Mouse (Mus musculus) lung, postnatal 0 days (tissue): ENCODE results near the gene Arl13b.

Experiments
- CTCF ChIP-seq: IDR thresholded peaks from 2 replicates; pipeline ENCODE4 v1.5.1; 2016; ENCODE audit warnings: antibody characterized with exemption, mild to moderate bottlenecking
- EP300 ChIP-seq: IDR thresholded peaks from 2 replicates; pipeline ENCODE4 v1.6.1; 2016; ENCODE audit warnings: antibody characterized with exemption, mild to moderate bottlenecking, control low read depth

DNA sequence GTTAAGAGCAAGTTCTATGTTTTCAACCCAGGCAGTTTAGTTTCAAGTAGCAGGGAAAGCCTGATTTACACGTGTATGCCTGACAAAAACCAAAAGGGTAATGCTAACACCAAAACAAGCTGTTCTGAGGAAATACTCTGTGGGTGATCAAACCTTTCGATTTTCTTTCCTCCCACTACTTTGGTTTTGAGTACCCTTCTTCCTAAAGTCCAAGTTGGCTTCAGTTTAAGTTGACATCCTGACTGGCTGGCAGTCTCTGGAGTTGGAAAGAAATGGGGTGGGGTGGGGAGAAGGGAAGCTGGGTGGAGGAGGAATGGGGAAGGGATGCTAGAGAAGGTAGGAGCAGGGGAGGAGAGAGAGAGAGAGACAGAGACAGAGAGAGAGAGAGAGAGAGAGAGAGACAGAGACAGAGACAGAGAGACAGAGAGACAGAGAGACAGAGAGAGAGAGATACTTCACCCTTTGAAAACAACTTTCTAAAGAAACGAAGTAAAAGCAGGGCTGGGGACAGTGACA is 6.8 kb upstream of the Arl13b start:
- no peak for TF ChIP-seq CTCF
- no peak for TF ChIP-seq EP300
